Mouse (Mus musculus): ENCODE data around the gene Edc3. TPM values are rescaled to one million over a fixed set of nuclear protein-coding genes. Genes with fewer than 3 reads are reported as not detected.

The Edc3 gene
- polyA plus RNA-seq, 1 experiment from 2014 or later: 31.1 TPM

- ATAC-seq (ENCODE audit: insufficient read depth, low FRiP score, low TSS enrichment): no peak
- WGBS: 96% methylated on average over 4 of the region's 4 CpGs
- H3K4me2 ChIP-seq (ENCODE audit: low read depth): no peak overlapping the region
These were observed 58.9 kb downstream of the Edc3 start for GRCm38 (mm10) chr9:57767231-57767630.

DNA sequence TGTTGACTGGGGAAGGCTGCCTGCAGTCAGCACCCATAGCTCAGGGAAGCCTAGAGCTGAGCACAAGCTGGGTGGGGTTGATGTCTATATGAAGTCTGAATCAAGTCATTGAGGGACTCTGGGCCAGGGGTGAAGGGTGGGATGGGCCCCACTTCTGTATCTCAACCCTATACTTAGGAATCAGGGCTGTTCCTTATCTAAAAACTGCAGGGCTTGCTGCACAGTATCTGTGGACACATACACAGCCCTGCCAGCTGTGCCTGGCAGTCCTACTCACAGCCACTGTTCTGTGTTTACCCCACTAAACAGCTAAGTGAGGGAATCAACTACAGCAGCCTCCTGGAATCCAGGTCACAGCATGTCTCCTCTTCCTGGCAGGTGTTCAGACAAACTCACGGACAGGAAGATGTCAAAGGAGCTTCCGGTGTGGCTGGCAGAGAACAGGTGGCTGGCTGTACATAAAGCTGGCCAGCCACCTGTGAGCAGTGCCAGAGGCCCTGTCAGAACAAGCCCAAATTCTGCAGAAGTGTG, 61.3 kb downstream of the Edc3 start:
- DNase-seq (ENCODE audit: low spot score) (no peak), ATAC-seq (ENCODE audit: insufficient read depth, low FRiP score, low TSS enrichment) (no peak)
- Histone ChIP-seq H3K9me3 (ENCODE audit: control insufficient read depth, low read length) (no peaks in the 10 kb centered on the region), H3K27me3 (ENCODE audit: control insufficient read depth, insufficient read depth, low read length) (no peaks in the 10 kb centered on the region), H3K36me3 (ENCODE audit: control insufficient read depth, insufficient read depth, low read length) (no peaks in the 10 kb centered on the region), H3K9ac (ENCODE audit: low read length) (no peak overlapping the region), H3K4me3 (ENCODE audit: low read depth, low read length) (no peak overlapping the region), H3K4me2 (ENCODE audit: low read depth) (no peak overlapping the region), H3K27ac (ENCODE audit: low read depth, low read length) (peak overlapping the region; percentile 11; the same call in 1 of the 2 replicates), H3K4me1 (ENCODE audit: control insufficient read depth, insufficient read depth, low read length) (peaks cover 5% of the 10 kb centered on the region; the same call in 1 of the 2 replicates)
- WGBS: 61% methylated on average over 2 of the region's 2 CpGs

More at GRCm38 (mm10) chr9:57767231-57767630, 58.9 kb downstream of the Edc3 start:
- H3K27me3 ChIP-seq (ENCODE audit: control insufficient read depth, insufficient read depth, low read length): no peaks in the 10 kb centered on the region
- no peaks in the 10 kb centered on the region for H3K36me3 ChIP-seq (ENCODE audit: control insufficient read depth, insufficient read depth, low read length)
- H3K4me1 ChIP-seq (ENCODE audit: control insufficient read depth, insufficient read depth, low read length): peaks cover 22% of the 10 kb centered on the region
- no peak overlapping the region for H3K9ac ChIP-seq (ENCODE audit: low read length)
- DNase-seq (ENCODE audit: low spot score): no peak
- no peak overlapping the region for H3K4me3 ChIP-seq (ENCODE audit: low read depth, low read length)
- H3K9me3 ChIP-seq (ENCODE audit: control insufficient read depth, low read length): no peaks in the 10 kb centered on the region
- H3K27ac ChIP-seq (ENCODE audit: low read depth, low read length): no peak overlapping the region

DNA sequence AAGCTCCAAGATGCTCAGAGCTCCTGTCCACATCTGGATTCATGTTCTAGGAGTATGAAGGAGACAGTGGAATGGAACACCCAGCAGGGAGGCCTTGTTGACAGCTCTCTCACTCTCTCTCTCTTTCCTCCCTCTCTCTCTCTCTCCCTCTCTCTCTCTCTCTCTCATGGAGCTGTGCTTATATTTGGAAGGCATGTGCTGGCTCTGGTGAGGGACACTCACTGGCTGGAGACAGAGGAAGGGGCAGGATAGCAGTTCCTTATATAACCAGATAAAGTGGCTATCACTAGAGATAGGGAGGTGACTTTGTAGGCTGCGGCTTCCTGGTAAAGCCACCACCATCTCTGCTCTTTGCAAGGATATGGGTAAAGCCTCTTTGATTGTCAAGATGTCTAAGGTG, 61.9 kb downstream of the Edc3 start:
- Histone ChIP-seq H3K27ac (ENCODE audit: low read depth, low read length) (peak overlapping the region; percentile 11; the same call in 1 of the 2 replicates), H3K36me3 (ENCODE audit: control insufficient read depth, insufficient read depth, low read length) (no peaks in the 10 kb centered on the region), H3K9me3 (ENCODE audit: control insufficient read depth, low read length) (no peaks in the 10 kb centered on the region), H3K9ac (ENCODE audit: low read length) (no peak overlapping the region), H3K4me3 (ENCODE audit: low read depth, low read length) (no peak overlapping the region), H3K4me2 (ENCODE audit: low read depth) (no peak overlapping the region), H3K4me1 (ENCODE audit: control insufficient read depth, insufficient read depth, low read length) (peaks cover 5% of the 10 kb centered on the region; the same call in 1 of the 2 replicates), H3K27me3 (ENCODE audit: control insufficient read depth, insufficient read depth, low read length) (no peaks in the 10 kb centered on the region)
- DNase-seq (ENCODE audit: low spot score): no peak
- ATAC-seq (ENCODE audit: insufficient read depth, low FRiP score, low TSS enrichment): no peak
- 94% methylated on average over 1 of the region's 1 CpGs for WGBS

DNA sequence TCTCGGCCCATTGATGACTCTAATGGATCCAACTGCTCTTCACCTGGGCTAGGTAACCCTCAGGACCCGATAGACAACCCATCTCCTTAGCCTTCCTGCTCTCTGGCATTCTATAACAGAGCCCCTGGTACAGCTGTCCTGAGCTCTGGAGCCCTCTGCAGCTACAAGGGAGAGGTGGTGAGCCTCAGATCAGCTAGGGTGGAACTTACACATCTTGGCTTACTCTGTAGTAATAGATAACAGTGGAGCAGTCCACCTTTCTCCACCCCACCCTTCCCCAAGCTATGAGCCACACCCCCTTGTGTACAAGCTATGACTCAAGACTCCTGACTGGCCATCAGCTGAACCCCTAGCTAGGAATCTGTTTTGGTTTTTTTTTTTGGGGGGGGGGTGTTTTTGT, 62.5 kb downstream of the Edc3 start:
- Histone ChIP-seq H3K4me2 (ENCODE audit: low read depth) (no peak overlapping the region), H3K9me3 (ENCODE audit: control insufficient read depth, low read length) (no peaks in the 10 kb centered on the region), H3K4me1 (ENCODE audit: control insufficient read depth, insufficient read depth, low read length) (peaks cover 5% of the 10 kb centered on the region; the same call in 1 of the 2 replicates), H3K36me3 (ENCODE audit: control insufficient read depth, insufficient read depth, low read length) (no peaks in the 10 kb centered on the region), H3K27me3 (ENCODE audit: control insufficient read depth, insufficient read depth, low read length) (no peaks in the 10 kb centered on the region), H3K27ac (ENCODE audit: low read depth, low read length) (no peak overlapping the region), H3K9ac (ENCODE audit: low read length) (no peak overlapping the region), H3K4me3 (ENCODE audit: low read depth, low read length) (no peak overlapping the region)
- DNase-seq (ENCODE audit: low spot score) (no peak), ATAC-seq (ENCODE audit: insufficient read depth, low FRiP score, low TSS enrichment) (no peak)
- 88% methylated on average over 2 of the region's 2 CpGs for WGBS

DNA sequence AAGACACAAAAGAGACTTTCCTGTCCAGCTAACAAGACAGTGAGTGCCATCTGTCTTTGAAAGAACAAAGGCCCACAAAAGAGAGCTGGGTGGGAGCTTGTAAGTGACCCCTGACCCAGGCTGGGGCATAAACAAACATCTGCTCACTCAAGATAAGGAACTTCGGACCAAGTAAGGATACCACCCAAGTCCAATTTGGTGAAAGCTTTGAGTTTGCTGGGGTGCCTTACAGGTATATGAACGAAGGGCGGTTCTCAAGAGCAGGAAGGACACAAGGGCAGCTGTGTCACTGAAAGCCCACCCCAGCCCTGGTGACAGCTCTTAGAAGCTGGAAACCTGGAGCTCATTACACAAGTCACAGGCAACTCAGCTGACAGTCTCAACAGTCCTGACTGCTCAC, 65.4 kb downstream of the Edc3 start:
- H3K4me1 ChIP-seq (ENCODE audit: control insufficient read depth, insufficient read depth, low read length): no peaks in the 10 kb centered on the region
- H3K4me3 ChIP-seq (ENCODE audit: low read depth, low read length): no peak overlapping the region
- H3K9me3 ChIP-seq (ENCODE audit: control insufficient read depth, low read length): no peaks in the 10 kb centered on the region
- 71% methylated on average over 3 of the region's 3 CpGs for WGBS
- no peak overlapping the region for H3K9ac ChIP-seq (ENCODE audit: low read length)
- ATAC-seq (ENCODE audit: insufficient read depth, low FRiP score, low TSS enrichment) (no peak), DNase-seq (ENCODE audit: low spot score) (no peak)
- H3K27me3 ChIP-seq (ENCODE audit: control insufficient read depth, insufficient read depth, low read length): no peaks in the 10 kb centered on the region
- no peak overlapping the region for H3K27ac ChIP-seq (ENCODE audit: low read depth, low read length)
- H3K36me3 ChIP-seq (ENCODE audit: control insufficient read depth, insufficient read depth, low read length): no peaks in the 10 kb centered on the region
- H3K4me2 ChIP-seq (ENCODE audit: low read depth): no peak overlapping the region

- Histone ChIP-seq H3K9me3 (ENCODE audit: control insufficient read depth, low read length) (no peaks in the 10 kb centered on the region), H3K4me3 (ENCODE audit: low read depth, low read length) (no peak overlapping the region), H3K27ac (ENCODE audit: low read depth, low read length) (no peak overlapping the region), H3K27me3 (ENCODE audit: control insufficient read depth, insufficient read depth, low read length) (no peaks in the 10 kb centered on the region), H3K36me3 (ENCODE audit: control insufficient read depth, insufficient read depth, low read length) (no peaks in the 10 kb centered on the region), H3K4me2 (ENCODE audit: low read depth) (no peak overlapping the region), H3K9ac (ENCODE audit: low read length) (no peak overlapping the region), H3K4me1 (ENCODE audit: control insufficient read depth, insufficient read depth, low read length) (no peaks in the 10 kb centered on the region)
- no peak for DNase-seq (ENCODE audit: low spot score)
- ATAC-seq (ENCODE audit: insufficient read depth, low FRiP score, low TSS enrichment): no peak
- WGBS: 20% methylated on average over 1 of the region's 1 CpGs
These were observed 65.8 kb downstream of the Edc3 start for GRCm38 (mm10) chr9:57774168-57774567.

DNA sequence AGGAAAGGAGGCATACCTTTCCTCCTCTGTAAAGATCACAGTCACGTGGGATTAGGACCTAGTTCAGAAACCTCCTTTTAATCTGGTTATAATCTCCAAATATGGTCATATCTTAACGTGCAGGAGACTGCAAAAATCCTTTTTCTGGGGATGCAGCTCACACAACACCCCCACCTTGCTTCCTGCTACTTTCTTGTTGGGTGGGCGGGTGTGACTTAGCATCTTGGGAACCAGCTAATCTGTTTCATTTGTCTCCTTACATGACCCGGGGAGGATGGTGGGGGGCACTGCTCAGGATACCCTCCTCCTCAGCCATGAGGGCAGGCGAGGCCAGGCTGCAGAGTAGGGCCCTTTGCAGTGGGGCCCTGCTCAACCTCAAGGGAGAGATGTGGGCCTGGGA, 66.7 kb downstream of the Edc3 start:
- DNase-seq (ENCODE audit: low spot score): no peak
- Histone ChIP-seq H3K4me1 (ENCODE audit: control insufficient read depth, insufficient read depth, low read length) (no peaks in the 10 kb centered on the region), H3K27me3 (ENCODE audit: control insufficient read depth, insufficient read depth, low read length) (no peaks in the 10 kb centered on the region), H3K4me3 (ENCODE audit: low read depth, low read length) (no peak overlapping the region), H3K9me3 (ENCODE audit: control insufficient read depth, low read length) (no peaks in the 10 kb centered on the region), H3K36me3 (ENCODE audit: control insufficient read depth, insufficient read depth, low read length) (no peaks in the 10 kb centered on the region), H3K9ac (ENCODE audit: low read length) (no peak overlapping the region), H3K4me2 (ENCODE audit: low read depth) (no peak overlapping the region), H3K27ac (ENCODE audit: low read depth, low read length) (no peak overlapping the region)
- no peak for ATAC-seq (ENCODE audit: insufficient read depth, low FRiP score, low TSS enrichment)
- 81% methylated on average over 5 of the region's 5 CpGs for WGBS

DNA sequence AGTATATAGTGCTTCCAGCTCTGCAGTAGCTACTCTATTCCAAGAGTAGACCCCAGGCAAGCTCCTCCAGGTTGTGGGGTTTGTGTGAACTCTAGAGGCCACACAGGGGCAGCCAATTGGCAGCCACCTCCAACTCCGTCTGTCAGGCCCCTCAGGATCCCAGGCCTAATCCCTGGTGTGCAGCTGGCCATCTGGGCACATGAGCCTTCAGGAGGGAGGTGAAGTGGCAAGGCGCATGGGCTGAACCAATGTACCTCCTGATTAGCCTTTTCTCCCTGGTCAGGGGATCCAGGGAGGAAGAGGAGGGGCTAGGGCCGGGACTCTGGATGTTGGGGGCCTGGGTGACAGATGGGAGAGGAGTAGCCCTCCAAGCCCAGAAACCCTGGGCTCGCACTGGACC, 67.4 kb downstream of the Edc3 start:
- H3K36me3 ChIP-seq (ENCODE audit: control insufficient read depth, insufficient read depth, low read length): no peaks in the 10 kb centered on the region
- no peak for DNase-seq (ENCODE audit: low spot score)
- H3K4me2 ChIP-seq (ENCODE audit: low read depth): no peak overlapping the region
- H3K27ac ChIP-seq (ENCODE audit: low read depth, low read length): no peak overlapping the region
- no peaks in the 10 kb centered on the region for H3K27me3 ChIP-seq (ENCODE audit: control insufficient read depth, insufficient read depth, low read length)
- H3K4me3 ChIP-seq (ENCODE audit: low read depth, low read length): no peak overlapping the region
- no peak overlapping the region for H3K9ac ChIP-seq (ENCODE audit: low read length)
- ATAC-seq (ENCODE audit: insufficient read depth, low FRiP score, low TSS enrichment): no peak
- H3K9me3 ChIP-seq (ENCODE audit: control insufficient read depth, low read length): no peaks in the 10 kb centered on the region
- H3K4me1 ChIP-seq (ENCODE audit: control insufficient read depth, insufficient read depth, low read length): no peaks in the 10 kb centered on the region
- WGBS: 76% methylated on average over 4 of the region's 4 CpGs

DNA sequence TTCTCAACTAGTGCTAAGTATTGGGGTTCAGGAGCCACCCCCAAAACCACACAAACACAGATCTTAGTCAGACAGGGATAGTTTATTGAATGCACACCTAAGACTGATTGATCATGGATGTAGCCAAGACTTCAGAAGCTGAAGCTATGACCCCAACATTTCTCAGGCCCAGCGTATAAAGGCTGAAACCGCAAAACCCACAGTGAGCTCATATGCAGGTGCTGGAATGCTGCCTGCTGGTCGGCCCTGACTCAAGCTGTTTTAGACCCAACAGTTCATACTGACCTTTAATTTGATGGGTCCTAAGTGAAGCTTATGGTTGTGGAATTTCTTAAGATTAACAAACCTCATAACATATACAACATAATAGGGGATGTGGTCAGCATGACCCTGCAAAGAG, 74.3 kb downstream of the Edc3 start:
- whole genome bisulfite sequencing: 96% methylated on average over 3 of the region's 3 CpGs
- Histone ChIP-seq H3K4me1 (ENCODE audit: control insufficient read depth, insufficient read depth, low read length) (no peaks in the 10 kb centered on the region), H3K9me3 (ENCODE audit: control insufficient read depth, low read length) (no peaks in the 10 kb centered on the region), H3K4me3 (ENCODE audit: low read depth, low read length) (no peak overlapping the region), H3K4me2 (ENCODE audit: low read depth) (no peak overlapping the region), H3K9ac (ENCODE audit: low read length) (no peak overlapping the region), H3K27me3 (ENCODE audit: control insufficient read depth, insufficient read depth, low read length) (no peaks in the 10 kb centered on the region), H3K36me3 (ENCODE audit: control insufficient read depth, insufficient read depth, low read length) (no peaks in the 10 kb centered on the region), H3K27ac (ENCODE audit: low read depth, low read length) (no peak overlapping the region)
- ATAC-seq (ENCODE audit: insufficient read depth, low FRiP score, low TSS enrichment) (no peak), DNase-seq (ENCODE audit: low spot score) (no peak)

Data from neural tube, embryonic 11.5 days (tissue).